Mouse (Mus musculus): ENCODE results near the gene Upf1. TPM values are rescaled to one million over a fixed set of nuclear protein-coding genes. Genes with fewer than 3 reads are reported as not detected.

Gene Upf1
- total RNA-seq (2021) = 10 to 100 TPM; 28.9 to 29.5 TPM
- long read RNA-seq, experiment 1, full-length matches to known transcripts = 10 of 19 reads
- long read RNA-seq, experiment 1, partial matches to known transcripts = 5 of 19 reads
- long read RNA-seq, experiment 1, other reads (novel, unspliced or antisense) = 4 of 19 reads
- long read RNA-seq, experiment 2, full-length matches to known transcripts = 14 of 25 reads
- long read RNA-seq, experiment 2, partial matches to known transcripts = 10 of 25 reads
- long read RNA-seq, experiment 2, other reads (novel, unspliced or antisense) = 1 of 25 reads

- DNase-seq = peak; percentile 99
Observed at GRCm38 (mm10) chr8:70353194-70353817, at the start of gene Upf1. Gene Upf1, minus strand, starts transcription at chr8:70353278.

GRCm38 (mm10) chr8:70397611-70398563, 44.8 kb upstream of the Upf1 start:
- DNase-seq = no peak

DNA sequence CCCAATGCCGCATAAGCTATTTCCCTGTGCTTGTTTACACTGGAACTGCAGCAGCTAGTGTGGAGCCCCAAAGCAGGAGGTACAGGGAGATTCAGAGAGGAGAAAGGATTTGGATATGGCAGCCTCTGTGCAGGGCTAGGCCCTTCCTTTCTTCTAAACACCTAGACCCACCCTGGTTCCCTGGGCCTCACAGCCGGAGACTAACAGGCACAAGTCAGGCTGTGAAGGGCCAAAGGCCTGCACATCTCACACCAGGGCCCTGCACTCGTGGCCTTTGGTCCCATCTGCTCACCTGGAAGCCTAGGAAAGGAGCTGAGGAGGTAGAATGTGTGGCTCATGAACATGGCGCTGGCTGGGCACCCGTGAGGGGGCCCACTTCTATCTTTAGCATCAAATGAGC, 43.1 kb upstream of the Upf1 start:
- no peak for DNase-seq

- peak; percentile 75 for DNase-seq
Observed at GRCm38 (mm10) chr8:70395649-70396048, 42.6 kb upstream of the Upf1 start.

- no peak for DNase-seq
Observed at GRCm38 (mm10) chr8:70394269-70394998, 41.4 kb upstream of the Upf1 start.

GRCm38 (mm10) chr8:70393087-70393486, 40.0 kb upstream of the Upf1 start:
- DNase-seq = no peak

- no peak for DNase-seq
Observed at GRCm38 (mm10) chr8:70389678-70390077, 36.6 kb upstream of the Upf1 start.

- peak; percentile 69 for DNase-seq
Observed at GRCm38 (mm10) chr8:70383287-70383686, 30.2 kb upstream of the Upf1 start.

- no peak for DNase-seq
Observed at GRCm38 (mm10) chr8:70380069-70380468, 27.0 kb upstream of the Upf1 start.

DNA sequence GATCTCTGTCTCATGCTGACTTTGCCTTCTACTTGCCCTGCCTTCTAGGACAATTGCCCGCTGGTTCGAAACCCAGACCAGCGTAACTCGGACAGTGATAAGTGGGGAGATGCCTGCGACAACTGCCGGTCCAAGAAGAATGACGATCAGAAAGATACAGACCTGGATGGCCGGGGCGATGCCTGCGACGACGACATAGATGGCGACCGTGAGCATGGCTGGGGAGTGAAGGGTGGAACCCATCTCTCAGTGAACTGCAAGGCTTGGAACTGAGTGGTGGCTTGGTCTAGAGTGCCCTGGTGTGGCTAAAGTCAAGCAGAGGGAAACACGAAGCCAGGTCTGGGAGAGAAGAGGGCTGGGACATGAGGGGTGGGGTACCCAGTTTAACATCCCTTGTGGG, 24.0 kb upstream of the Upf1 start:
- DNase-seq = no peak

DNA sequence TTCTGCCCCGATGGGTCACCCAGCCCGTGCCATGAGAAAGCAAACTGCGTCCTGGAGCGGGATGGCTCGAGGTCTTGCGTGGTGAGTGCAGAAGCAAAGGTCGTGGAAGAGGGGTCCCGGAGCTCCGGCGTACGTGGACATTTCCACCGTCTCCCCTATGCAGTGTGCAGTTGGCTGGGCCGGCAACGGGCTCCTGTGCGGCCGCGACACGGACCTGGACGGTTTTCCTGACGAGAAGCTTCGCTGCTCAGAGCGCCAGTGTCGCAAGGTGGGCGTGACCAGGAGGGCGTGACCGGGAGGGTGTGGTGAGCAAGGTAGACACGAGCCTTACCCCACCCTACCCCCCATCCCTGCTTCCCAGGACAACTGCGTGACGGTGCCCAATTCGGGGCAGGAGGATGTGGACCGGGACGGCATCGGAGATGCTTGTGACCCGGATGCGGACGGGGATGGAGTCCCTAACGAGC, 23.2 kb upstream of the Upf1 start:
- DNase-seq = no peak

GRCm38 (mm10) chr8:70375212-70375859, 22.3 kb upstream of the Upf1 start:
- DNase-seq = no peak

DNA sequence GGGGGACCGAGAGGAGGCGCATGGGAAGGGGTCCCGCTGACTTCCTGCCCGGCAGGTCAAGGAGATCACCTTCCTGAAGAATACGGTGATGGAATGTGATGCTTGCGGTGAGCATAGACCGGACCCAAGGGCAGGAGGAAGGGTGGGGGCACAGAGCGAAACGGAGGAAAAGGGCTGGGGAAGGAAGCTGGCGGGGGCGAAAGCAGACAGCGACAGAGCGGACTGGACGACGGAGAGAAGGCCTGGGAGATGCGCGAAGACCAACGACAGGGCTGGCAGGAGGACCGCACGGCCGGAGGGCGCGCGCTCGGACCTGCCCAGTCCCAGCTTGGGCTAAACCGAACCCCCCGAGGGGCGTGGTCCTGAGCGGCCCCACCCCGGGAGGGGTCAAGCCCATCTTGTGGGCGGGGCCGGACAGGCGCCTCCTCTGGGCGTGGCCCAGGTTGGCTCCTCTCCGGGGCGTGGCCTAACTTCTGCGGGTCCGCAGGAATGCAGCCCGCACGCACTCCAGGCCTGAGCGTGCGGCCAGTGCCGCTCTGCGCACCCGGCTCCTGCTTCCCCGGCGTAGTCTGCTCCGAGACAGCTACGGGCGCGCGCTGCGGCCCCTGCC, 21.3 kb upstream of the Upf1 start:
- DNase-seq = peak; percentile 83

DNA sequence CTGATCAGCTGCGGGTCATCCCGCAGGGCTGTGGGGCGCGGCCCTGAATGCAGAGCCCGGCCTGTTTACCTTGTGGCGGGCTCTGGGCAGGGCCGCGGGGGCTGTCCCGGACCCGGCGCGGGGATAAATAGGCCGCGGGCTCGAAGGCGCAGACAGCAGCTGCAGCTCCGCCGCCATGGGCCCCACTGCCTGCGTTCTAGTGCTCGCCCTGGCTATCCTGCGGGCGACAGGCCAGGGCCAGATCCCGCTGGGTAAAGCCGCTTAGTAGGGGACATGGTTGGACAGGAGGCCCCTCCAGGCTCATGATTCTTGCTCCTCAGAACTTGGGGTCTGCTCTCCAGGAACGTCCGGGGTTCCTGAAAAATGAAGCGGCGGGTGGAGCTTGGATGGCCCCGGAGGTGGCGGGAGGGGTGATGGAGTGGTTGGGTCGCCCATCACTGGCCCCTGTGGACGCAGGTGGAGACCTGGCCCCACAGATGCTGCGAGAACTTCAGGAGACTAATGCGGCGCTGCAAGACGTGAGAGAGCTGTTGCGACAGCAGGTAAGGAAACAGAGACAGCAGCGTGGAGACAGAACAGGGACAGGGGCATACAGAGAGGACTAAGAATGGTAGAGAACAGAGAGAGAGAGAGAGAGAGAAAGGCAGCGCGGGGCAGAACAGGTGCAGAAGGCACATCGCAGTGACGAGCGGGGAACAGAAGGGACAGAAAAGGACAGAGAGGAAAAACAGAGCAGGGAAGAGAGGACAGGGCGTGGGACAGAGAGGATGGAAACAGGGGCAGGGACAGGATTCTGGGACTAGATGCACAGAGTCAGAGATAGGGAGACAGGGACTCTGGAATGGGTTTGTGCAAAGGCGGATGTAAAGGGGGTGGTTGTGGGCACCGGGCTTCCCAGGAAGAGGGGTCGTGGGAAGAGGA, 20.6 kb upstream of the Upf1 start, which contains the start of gene Comp:
Gene Comp, plus strand, starts transcription at position 162 of the 921 bp plus-strand sequence.
- DNase-seq = no peak

DNA sequence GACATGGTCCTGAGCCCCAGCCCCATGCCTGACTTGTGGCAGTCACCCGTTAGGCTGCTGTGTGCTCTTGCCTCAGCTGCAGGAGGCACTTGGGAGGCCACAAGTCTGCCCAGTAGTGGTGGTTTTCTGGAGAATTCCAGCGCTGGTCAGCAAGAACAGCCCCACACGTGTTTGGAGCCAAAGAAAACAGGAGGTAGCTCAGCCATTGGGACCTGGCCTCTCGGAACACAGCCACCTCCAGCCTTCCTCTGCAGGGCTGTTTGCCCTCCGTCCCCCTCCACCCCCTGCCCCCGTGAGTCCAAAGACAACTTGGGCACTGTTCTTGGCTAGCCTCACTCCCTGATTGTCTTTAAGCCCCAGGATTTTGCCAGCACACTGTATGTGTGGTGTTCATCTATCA, 18.9 kb upstream of the Upf1 start:
- no peak for DNase-seq

DNA sequence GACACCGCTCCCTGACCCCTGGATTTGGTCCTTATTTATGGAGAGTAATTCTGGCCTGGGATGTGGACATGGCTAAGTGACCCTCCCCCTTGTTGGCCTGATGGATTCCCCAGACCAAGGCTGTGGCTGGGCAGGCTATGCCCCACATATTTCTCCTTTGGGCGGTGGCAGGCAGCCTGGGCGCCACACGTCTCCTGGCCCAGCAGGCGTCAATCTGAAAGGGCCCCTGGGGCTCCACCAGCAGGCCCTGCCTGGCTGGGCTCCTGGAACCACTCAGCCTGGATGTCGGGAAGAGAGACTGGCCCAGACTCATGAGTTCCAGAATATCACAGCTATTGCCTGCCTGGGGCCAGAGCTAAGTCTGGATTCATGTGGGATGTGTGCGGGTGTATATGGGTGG, 17.4 kb upstream of the Upf1 start:
- DNase-seq = peak; percentile 61

GRCm38 (mm10) chr8:70366588-70366987, 13.5 kb upstream of the Upf1 start:
- no peak for DNase-seq

GRCm38 (mm10) chr8:70364066-70364465, 11.0 kb upstream of the Upf1 start:
- DNase-seq = peak; percentile 53

DNA sequence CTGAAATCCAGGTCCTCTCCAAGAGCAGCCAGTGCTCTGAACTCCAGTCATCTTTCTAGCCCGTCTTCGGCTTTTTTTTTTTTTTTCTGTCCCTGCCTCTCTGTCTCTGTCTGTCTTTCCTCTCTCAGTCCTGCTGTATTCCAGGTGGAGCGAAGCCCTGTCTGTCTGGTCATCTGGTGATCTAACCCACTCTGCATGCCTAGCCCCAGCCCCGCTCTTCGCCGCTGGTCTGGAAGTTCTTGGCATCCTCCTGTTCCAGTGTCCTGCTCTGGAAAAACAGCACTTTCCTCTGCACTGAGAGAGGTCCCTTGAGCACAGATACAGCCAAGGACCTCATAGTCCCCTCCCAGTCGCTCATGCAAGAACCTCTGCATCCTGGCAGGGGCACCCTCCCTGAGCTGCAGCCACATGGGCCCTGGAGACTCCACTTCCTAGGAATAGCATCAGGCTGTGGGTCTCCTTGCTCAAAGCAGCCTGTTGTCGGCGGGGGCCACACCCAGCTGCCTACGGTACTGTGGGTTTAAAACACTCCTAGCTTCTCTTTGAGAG, 8.5 kb upstream of the Upf1 start:
- DNase-seq = peak; percentile 59

DNA sequence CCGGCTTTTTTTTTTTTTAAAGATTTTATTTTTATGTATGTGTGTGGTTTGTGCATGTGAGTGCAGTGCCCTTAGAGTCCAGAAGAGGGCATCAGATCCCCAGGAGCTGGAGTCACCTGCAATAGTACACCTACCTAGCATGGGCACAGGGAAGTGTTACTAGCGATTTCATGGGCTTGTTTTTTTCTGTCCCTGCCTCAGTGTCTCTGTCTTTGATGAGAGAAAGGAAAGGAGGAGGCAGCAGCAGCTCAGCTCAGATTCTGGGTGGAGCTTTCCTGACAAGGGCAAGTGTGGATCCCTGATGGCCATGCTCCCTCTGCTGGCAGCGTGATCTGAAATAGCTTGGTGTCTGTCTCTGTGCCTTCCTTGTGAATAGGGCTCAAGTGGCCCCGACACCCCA, 7.7 kb upstream of the Upf1 start:
- DNase-seq = no peak
